Mouse (Mus musculus) spleen, postnatal 4 days (tissue): Measurements from ENCODE around the gene Hist1h4d.
"Not testable (repeated sequence)": the region's sequence is repeated elsewhere in the genome, so short reads cannot be mapped to it uniquely, and the experiment has no call there.

Experiments
- DNase-seq, 2 experiments: peaks; one replicate each; pipeline ENCODE4 v3.0.0; 2022; ENCODE audit warnings: low spot score in 2 of 2

The Hist1h4d gene

GRCm38 (mm10) chr13:23581408-23582218 is at the start of gene Hist1h4d:
Gene Hist1h4d, plus strand, starts transcription at chr13:23581598.
- DNase-seq: peak; percentile 96 to 97

DNA sequence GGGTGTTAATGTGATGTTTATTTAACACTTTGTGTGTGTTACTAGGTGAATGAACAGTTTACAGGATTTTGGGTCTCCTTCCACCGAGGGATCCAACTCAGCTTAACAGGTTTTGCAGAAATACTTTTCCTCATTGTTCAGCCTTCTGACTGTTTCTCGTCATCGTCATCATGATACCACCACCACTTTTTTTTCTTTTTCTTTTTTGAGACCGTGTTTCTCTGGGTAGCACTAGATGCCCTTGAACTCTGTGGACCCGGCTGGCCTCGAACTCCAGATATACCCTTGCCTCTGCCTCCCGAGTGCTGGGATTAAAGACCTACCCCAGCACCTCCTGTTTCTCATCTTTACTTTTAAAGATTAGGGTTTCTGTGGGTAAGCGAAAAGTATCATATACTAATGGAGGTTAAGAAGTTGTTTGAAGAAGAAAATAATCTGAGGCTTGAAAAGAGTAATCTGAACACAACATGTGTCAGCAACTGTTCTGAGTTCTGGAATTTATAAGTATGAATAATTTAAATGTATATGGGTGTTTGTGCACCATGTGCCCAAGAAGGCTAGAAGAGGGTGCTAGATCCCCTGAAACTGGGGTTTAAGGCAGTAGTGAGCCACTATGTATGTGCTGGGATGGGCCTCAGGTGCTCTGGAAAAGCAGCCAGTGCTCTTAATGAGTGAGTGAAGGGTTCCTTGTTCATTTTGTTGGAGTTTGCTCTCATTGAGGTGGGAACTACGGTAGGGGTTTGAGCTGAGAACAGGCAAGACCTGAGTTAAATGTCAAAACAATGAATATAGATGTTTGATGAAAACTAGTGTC is 48.9 kb upstream of the Hist1h4d start:
- peak; percentile 51 to 71 for DNase-seq

GRCm38 (mm10) chr13:23533560-23534367 is 47.6 kb upstream of the Hist1h4d start, which contains the start of gene Hist1h2af:
Gene Hist1h2af, plus strand, starts transcription at chr13:23533906.
- peak; percentile 83 to 88 for DNase-seq

DNA sequence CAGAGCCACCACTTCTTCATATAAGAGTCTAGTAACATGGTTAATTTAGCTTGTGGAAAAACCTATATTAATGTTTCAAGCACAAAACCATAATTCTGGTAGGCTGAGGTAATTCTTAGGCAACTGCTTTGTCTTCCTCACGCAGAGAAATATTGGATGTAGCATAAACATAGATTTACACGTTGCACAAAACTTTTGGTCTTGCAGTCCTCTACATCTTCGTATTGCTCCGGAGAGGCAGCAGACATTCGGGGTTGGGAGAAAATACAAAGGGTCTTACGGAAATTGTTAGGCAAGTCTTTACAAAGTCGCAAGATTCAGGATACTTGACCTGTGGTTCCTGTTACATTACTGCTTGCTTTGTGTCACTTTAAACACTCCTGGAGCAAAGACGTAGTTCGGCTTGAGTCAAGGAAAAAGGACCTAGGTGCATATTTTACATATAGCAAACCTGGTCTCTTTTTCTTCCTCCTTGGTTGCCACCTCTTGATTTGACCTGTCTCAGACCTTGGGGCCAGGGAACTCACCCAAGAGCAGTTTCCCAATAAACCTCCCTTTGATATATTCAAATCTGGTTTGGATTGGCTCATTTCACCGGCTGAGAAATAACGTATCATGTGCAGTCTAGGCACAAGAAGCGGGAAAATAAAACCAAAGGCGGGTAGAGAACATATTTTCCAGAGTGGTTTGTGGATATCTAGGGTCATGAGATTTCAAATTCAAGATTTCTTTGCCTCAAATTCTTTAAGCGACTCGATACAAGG is 46.8 kb upstream of the Hist1h4d start:
- peak; percentile 57 to 76 for DNase-seq

GRCm38 (mm10) chr13:23535137-23536075 is 46.0 kb upstream of the Hist1h4d start, which contains the start of gene Hist1h3g:
Gene Hist1h3g, plus strand, starts transcription at chr13:23535422.
- DNase-seq: peak; percentile 89 to 93

DNA sequence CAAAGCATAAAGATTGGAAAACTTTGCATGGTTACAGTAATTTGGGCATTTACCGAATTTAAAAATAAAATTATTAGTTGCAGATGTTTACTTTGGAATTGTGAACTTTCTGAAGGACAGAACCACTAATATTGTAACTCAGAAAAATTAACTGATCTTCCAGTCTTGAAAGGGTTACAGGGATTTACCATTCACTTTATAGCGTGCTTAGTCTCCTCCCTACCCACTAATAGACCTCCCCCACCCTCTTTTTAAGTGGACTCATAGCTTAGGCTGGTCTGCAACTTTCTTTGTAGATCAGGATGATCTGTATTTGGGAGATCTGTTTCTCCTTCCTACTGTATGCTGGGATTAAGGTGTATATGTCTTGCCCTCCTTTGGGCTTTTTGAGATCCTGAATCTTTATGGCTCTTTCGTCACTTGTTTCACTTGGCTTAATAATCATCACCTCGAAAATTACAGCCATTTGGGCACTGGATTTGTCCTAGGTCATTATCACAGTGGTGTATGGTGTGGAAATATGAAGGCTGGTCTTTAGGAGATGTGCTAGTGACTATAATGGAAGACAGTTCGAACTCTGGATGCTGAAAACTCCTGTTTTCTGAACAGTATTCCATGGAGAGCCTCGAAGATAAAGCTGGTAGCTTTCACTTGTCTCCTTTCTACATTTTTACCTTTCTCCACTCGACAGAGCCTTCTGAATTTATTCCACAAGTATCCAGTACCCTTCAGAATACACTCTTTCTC is 45.1 kb upstream of the Hist1h4d start:
- peak in 1 of 2 experiments; percentile 17 for DNase-seq

- no peak for DNase-seq
Measured at GRCm38 (mm10) chr13:23537006-23537710, 44.2 kb upstream of the Hist1h4d start.

- no peak for DNase-seq
Measured at GRCm38 (mm10) chr13:23538249-23538648, 43.1 kb upstream of the Hist1h4d start.

- DNase-seq: not testable (repeated sequence)
Measured at GRCm38 (mm10) chr13:23539821-23540220, 41.6 kb upstream of the Hist1h4d start.

DNA sequence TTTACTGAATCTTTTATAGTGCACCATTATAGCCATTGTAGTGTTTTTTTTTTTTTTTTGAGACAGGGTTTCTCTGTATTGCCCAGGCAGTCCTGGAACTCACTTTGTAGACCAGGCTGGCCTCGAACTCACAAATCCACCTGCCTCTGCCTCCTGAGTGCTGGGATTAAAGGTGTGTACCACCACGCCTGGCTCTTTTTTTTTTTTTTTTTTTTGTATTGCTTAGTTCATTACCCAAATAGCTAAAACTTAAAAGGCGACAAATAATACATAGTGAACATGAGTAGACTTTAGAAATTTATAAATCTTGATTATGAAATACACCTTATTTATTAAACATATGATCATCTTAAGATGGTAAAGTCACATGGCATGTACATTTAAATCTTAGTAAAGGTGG is 39.9 kb upstream of the Hist1h4d start:
- DNase-seq: no peak

GRCm38 (mm10) chr13:23542225-23542980 is 39.0 kb upstream of the Hist1h4d start:
- peak; percentile 31 to 66 for DNase-seq

DNA sequence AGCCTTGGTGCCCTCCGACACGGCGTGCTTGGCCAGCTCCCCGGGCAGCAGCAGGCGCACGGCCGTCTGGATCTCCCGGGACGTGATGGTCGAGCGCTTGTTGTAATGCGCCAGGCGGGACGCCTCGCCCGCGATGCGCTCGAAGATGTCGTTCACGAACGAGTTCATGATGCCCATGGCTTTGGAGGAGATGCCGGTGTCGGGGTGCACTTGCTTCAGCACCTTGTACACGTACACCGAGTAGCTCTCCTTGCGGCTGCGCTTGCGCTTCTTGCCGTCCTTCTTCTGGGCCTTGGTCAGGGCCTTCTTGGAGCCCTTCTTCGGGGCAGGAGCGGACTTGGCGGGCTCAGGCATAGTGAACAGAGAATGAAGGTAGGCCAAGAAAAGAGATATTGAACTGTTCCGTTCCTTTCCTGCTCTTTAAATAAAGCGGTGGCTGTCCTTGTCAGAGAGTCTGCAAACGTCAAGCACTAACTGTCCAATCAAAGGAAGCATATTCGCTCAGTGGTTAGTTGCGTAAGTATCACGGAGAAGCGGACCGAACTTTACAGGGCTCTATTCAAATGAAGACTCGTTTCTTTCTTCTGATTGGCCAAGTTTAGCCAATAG is 38.3 kb upstream of the Hist1h4d start, which contains the start of gene Hist1h2bh:
Gene Hist1h2bh (minus strand): TSS at position 394 of the 609 bp plus-strand sequence.
- peak; percentile 81 to 90 for DNase-seq

DNA sequence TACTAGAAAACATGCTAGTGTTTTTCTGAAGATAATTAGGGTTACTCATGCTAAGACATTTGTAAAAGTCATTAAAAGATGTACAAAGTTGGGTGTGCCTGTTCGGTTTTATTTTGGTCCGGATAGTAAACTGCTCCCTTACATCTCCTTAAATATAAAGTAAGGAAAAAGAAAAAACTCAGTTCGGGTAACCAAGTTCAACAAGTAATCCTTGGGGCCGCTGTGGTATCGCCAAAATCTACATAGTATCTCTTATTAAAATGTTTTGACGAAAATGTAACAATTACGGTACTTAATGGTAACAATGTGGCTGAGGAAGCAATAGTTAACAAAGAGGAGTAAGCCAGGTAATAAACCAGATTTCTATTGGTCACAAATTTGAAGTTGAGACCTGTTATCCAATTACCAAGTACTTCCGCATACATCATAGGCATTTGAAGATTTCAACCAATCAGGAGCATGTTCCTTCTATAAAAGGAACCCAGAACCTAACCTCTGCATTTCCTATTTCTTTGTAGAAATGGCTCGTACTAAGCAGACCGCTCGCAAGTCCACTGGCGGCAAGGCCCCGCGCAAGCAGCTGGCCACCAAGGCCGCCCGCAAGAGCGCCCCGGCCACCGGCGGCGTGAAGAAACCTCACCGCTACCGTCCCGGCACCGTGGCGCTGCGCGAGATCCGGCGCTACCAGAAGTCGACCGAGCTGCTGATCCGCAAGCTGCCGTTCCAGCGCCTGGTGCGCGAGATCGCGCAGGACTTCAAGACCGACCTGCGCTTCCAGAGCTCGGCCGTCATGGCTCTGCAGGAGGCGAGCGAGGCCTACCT is 37.2 kb upstream of the Hist1h4d start, which contains the start of gene Hist1h3f:
Gene Hist1h3f (plus strand): TSS at position 88 of the 822 bp plus-strand sequence.
- peak; percentile 85 to 93 for DNase-seq

DNA sequence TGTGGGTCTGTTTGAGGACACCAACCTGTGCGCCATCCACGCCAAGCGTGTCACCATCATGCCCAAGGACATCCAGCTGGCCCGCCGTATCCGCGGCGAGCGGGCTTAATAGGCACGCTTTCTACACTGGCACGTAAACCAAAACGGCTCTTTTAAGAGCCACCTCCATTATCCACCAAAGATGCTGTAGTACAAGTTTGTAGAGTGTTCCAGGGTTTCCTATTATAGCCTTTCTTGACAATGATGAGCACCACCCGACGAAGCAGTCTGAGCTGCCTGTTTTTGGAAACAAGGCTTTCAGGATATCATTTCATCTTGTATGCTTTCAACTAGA is 36.6 kb upstream of the Hist1h4d start:
- peak; percentile 24 to 70 for DNase-seq

- no peak for DNase-seq
Measured at GRCm38 (mm10) chr13:23546694-23547093, 34.7 kb upstream of the Hist1h4d start.

DNA sequence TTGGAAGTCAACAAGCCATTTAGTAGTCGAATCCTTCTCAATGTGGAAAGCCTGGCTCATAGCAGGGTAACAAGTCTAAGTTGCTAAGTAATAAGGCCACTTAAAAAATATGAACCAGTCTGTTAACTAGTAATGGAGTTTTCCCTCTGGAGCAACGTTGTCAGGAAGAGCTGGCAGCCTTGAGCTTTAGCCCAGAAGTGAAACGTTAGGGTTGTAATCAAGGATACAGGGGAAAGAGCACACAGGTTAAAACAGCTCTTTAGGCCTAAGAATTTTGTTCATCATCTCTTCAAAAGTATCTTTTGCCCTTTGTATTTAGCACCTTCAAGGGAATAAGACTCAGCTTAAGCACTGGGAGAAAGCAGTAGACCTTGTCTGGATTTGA is 30.6 kb upstream of the Hist1h4d start:
- peak; percentile 34 to 63 for DNase-seq
